Mouse (Mus musculus) lung, postnatal 14 days (tissue): ENCODE measurements around the gene Rims1.
A peak's percentile ranks its signal among the peaks of the same experiment; 100 is the strongest.

Experiments
- DNase-seq: peaks from one replicate; pipeline ENCODE4 v3.0.0; 2021

Rims1 gene

GRCm38 (mm10) chr1:22572720-22573119 is 233.1 kb downstream of the Rims1 start:
- no peak for DNase-seq

- DNase-seq, result no peak
These were observed 259.5 kb downstream of the Rims1 start for GRCm38 (mm10) chr1:22546273-22546672.

GRCm38 (mm10) chr1:22538129-22538528 is 267.7 kb downstream of the Rims1 start:
- DNase-seq, result no peak

GRCm38 (mm10) chr1:22536776-22537175 is 269.0 kb downstream of the Rims1 start:
- no peak for DNase-seq

GRCm38 (mm10) chr1:22535049-22535448 is 270.7 kb downstream of the Rims1 start:
- no peak for DNase-seq

- no peak for DNase-seq
These were observed 272.4 kb downstream of the Rims1 start for GRCm38 (mm10) chr1:22533146-22534096.

GRCm38 (mm10) chr1:22515103-22515502 is 290.7 kb downstream of the Rims1 start:
- DNase-seq, result no peak

GRCm38 (mm10) chr1:22512421-22512820 is 293.4 kb downstream of the Rims1 start:
- DNase-seq, result no peak

GRCm38 (mm10) chr1:22511614-22512013 is 294.2 kb downstream of the Rims1 start:
- no peak for DNase-seq

GRCm38 (mm10) chr1:22508735-22509615 is 296.8 kb downstream of the Rims1 start:
- DNase-seq, result no peak

GRCm38 (mm10) chr1:22487270-22487864 is 318.4 kb downstream of the Rims1 start:
- no peak for DNase-seq

- DNase-seq, result no peak
These were observed 329.6 kb downstream of the Rims1 start for GRCm38 (mm10) chr1:22476220-22476619.

GRCm38 (mm10) chr1:22467033-22467432 is 338.8 kb downstream of the Rims1 start:
- no peak for DNase-seq

- no peak for DNase-seq
These were observed 339.2 kb downstream of the Rims1 start for GRCm38 (mm10) chr1:22466597-22466996.

- DNase-seq, result no peak
These were observed 381.8 kb downstream of the Rims1 start for GRCm38 (mm10) chr1:22424020-22424419.

GRCm38 (mm10) chr1:22422102-22422501 is 383.7 kb downstream of the Rims1 start:
- DNase-seq, result no peak

- DNase-seq, result no peak
These were observed 395.6 kb downstream of the Rims1 start for GRCm38 (mm10) chr1:22410173-22410572.

GRCm38 (mm10) chr1:22386361-22386760 is 419.4 kb downstream of the Rims1 start:
- peak; percentile 3 for DNase-seq

GRCm38 (mm10) chr1:22377652-22378051 is 428.1 kb downstream of the Rims1 start:
- no peak for DNase-seq

- DNase-seq, result no peak
These were observed 428.7 kb downstream of the Rims1 start for GRCm38 (mm10) chr1:22377062-22377461.

- no peak for DNase-seq
These were observed 449.6 kb downstream of the Rims1 start for GRCm38 (mm10) chr1:22356209-22356608.

- DNase-seq, result no peak
These were observed 452.1 kb downstream of the Rims1 start for GRCm38 (mm10) chr1:22353687-22354086.

GRCm38 (mm10) chr1:22338914-22339313 is 466.9 kb downstream of the Rims1 start:
- DNase-seq, result no peak
